Mouse (Mus musculus): Measurements from ENCODE around the gene Arhgap33. TPM values are rescaled to one million over a fixed set of nuclear protein-coding genes. Genes with fewer than 3 reads are reported as not detected.
A peak's percentile ranks its signal among the peaks of the same experiment; 100 is the strongest.

Gene Arhgap33
- polyA plus RNA-seq, 1 experiment from 2014 or later = 7.2 TPM

DNA sequence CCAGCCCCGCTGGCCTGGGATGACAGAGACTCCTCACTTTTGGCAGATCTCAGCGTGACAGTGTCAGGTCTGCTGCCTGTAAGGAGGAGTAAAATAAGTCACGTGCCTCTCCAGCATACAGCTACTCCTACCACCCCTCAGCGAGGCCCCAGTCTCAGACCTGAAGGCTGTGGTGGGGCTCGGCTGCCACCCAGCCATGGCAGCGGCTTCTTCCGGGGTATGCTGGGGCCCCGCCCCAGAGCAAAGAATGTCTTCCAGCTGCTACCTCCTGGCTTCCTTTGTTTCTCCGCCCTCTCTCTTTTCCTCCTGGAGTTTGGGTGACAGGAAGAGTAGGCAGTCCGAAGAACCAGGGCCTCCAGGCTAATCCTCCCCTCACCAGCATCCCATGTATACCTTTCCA, 8.9 kb downstream of the Arhgap33 start:
- Histone ChIP-seq H3K9ac (ENCODE audit: low read depth, low read length) (peak overlapping the region; percentile 43; the same call in 1 of the 2 replicates), H3K36me3 (ENCODE audit: control insufficient read depth, insufficient read depth, low read length) (peaks cover 21% of the 10 kb centered on the region), H3K4me1 (ENCODE audit: control insufficient read depth, insufficient read depth, low read length) (peaks cover 11% of the 10 kb centered on the region), H3K27me3 (ENCODE audit: control insufficient read depth, insufficient read depth, low read length) (0 out of 2 replicates have a peak, but pooled peaks cover 3% of the 10 kb centered on the region), H3K9me3 (replicated peaks; ENCODE audit: control insufficient read depth, low read length) (no peaks in the 10 kb centered on the region), H3K27ac (ENCODE audit: low read depth, low read length) (no peak overlapping the region), H3K4me2 (peak overlapping the region; percentile 44), H3K4me3 (ENCODE audit: low read depth, low read length) (no peak overlapping the region; the same call in 1 of the 2 replicates)
- WGBS (ENCODE audit: insufficient replicate concordance) = 16% methylated on average over 10 of the region's 10 CpGs
- ATAC-seq (replicated peaks; ENCODE audit: insufficient number of reproducible peaks, low FRiP score, low TSS enrichment) = no peak

DNA sequence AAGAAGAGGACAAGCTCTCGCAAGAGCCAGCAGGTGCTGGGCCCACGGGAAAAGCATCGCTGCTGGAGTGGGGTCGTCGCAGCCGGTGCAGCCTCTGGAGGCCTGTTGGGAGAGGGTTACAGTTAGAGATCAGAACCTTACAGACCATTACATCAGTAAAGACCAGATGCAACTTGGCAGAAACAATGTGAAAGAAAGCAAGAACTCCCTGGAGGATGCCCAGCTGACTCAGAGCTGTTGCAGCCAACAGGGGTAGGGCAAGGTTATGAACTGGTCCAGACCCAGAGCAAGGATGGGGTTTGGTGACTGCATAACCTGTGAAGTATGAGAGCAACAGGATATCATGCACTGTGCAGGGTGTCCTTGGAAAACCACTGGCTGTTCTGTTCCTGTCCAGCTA, 10.4 kb downstream of the Arhgap33 start:
- ATAC-seq (replicated peaks; ENCODE audit: insufficient number of reproducible peaks, low FRiP score, low TSS enrichment) = no peak
- Histone ChIP-seq H3K27me3 (ENCODE audit: control insufficient read depth, insufficient read depth, low read length) (0 out of 2 replicates have a peak, but pooled peaks cover 3% of the 10 kb centered on the region), H3K9me3 (replicated peaks; ENCODE audit: control insufficient read depth, low read length) (no peaks in the 10 kb centered on the region), H3K4me1 (ENCODE audit: control insufficient read depth, insufficient read depth, low read length) (peaks cover 11% of the 10 kb centered on the region), H3K9ac (ENCODE audit: low read depth, low read length) (no peak overlapping the region), H3K36me3 (ENCODE audit: control insufficient read depth, insufficient read depth, low read length) (peaks cover 18% of the 10 kb centered on the region), H3K4me2 (no peak overlapping the region), H3K4me3 (ENCODE audit: low read depth, low read length) (no peak overlapping the region), H3K27ac (ENCODE audit: low read depth, low read length) (no peak overlapping the region)
- 78% methylated on average over 6 of the region's 6 CpGs for WGBS (ENCODE audit: insufficient replicate concordance)

DNA sequence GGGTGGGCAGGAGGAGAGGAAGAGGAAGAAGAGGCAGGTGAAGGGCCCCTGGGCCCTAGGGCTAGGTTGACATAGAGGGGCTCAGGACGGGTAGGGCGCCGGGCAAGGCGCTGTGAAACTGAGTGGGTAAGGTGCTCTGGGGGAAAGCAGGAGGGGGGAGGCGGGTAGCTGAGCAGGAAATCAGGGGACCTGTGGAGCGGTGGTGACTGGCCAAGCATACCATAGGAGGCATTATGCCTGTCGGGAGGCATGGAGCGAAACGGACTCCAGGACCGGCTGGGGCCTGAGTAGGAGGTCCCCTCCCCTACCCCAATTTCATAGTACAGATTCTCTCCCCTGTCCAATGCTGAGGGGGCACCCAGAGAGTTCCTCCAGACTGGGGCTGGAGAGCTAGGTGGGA, 12.0 kb downstream of the Arhgap33 start:
- H3K4me2 ChIP-seq = no peak overlapping the region
- peaks cover 11% of the 10 kb centered on the region for H3K4me1 ChIP-seq (ENCODE audit: control insufficient read depth, insufficient read depth, low read length)
- H3K36me3 ChIP-seq (ENCODE audit: control insufficient read depth, insufficient read depth, low read length) = peaks cover 9% of the 10 kb centered on the region
- no peak overlapping the region for H3K4me3 ChIP-seq (ENCODE audit: low read depth, low read length)
- no peaks in the 10 kb centered on the region for H3K9me3 ChIP-seq (replicated peaks; ENCODE audit: control insufficient read depth, low read length)
- H3K27me3 ChIP-seq (ENCODE audit: control insufficient read depth, insufficient read depth, low read length) = 0 out of 2 replicates have a peak, but pooled peaks cover 2% of the 10 kb centered on the region
- WGBS (ENCODE audit: insufficient replicate concordance) = 75% methylated on average over 10 of the region's 10 CpGs
- ATAC-seq (replicated peaks; ENCODE audit: insufficient number of reproducible peaks, low FRiP score, low TSS enrichment) = no peak
- no peak overlapping the region for H3K27ac ChIP-seq (ENCODE audit: low read depth, low read length)
- no peak overlapping the region for H3K9ac ChIP-seq (ENCODE audit: low read depth, low read length)

DNA sequence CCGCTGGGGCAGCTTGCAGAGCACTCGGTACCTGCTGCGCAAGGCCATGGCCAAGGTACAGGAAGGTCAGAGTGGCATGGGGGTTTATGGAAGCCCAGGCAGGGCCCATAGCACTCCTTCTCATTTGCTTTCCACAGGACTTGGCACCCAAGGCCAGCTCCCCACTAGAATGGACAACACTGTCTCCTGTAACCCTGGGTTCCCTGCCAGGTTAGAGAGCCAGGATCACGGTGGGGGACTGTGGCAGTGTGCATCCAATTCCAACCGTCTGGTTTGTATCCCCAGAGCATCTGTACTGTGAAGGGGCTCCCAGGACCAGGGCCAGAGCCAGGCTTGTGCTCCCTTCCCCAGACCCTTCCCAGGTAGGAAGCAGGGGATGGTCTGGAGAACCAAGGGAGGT, 14.0 kb downstream of the Arhgap33 start:
- Histone ChIP-seq H3K27ac (ENCODE audit: low read depth, low read length) (no peak overlapping the region), H3K27me3 (ENCODE audit: control insufficient read depth, insufficient read depth, low read length) (0 out of 2 replicates have a peak, but pooled peaks cover 2% of the 10 kb centered on the region), H3K9me3 (replicated peaks; ENCODE audit: control insufficient read depth, low read length) (no peaks in the 10 kb centered on the region), H3K4me1 (ENCODE audit: control insufficient read depth, insufficient read depth, low read length) (peaks cover 2% of the 10 kb centered on the region; the same call in 1 of the 2 replicates), H3K4me3 (ENCODE audit: low read depth, low read length) (no peak overlapping the region), H3K4me2 (no peak overlapping the region), H3K36me3 (ENCODE audit: control insufficient read depth, insufficient read depth, low read length) (peaks cover 5% of the 10 kb centered on the region; the same call in 1 of the 2 replicates), H3K9ac (ENCODE audit: low read depth, low read length) (no peak overlapping the region)
- ATAC-seq (replicated peaks; ENCODE audit: insufficient number of reproducible peaks, low FRiP score, low TSS enrichment) = no peak
- WGBS (ENCODE audit: insufficient replicate concordance) = 74% methylated on average over 5 of the region's 5 CpGs

DNA sequence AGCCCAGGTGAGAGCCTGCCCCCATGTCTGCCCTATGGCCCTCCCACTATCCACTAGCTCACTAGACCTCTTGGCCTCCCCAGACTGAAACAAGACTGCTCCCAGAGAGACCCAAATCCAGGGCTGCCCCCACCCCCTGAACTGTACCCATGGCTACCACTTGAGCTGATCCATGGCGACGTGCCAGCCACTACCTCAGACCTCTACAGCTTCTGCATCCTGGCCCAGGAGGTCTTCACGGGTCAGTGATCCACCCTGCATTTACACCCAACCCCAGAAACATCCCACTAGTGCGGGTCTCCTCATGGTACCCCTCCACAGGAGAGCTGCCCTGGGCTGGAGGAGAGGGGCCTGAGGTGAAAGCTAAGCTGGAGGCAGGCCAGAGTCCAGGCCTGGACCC, 14.5 kb downstream of the Arhgap33 start:
- Histone ChIP-seq H3K9me3 (replicated peaks; ENCODE audit: control insufficient read depth, low read length) (no peaks in the 10 kb centered on the region), H3K4me1 (ENCODE audit: control insufficient read depth, insufficient read depth, low read length) (no peaks in the 10 kb centered on the region), H3K9ac (ENCODE audit: low read depth, low read length) (no peak overlapping the region), H3K4me2 (no peak overlapping the region), H3K27me3 (ENCODE audit: control insufficient read depth, insufficient read depth, low read length) (0 out of 2 replicates have a peak, but pooled peaks cover 7% of the 10 kb centered on the region), H3K4me3 (ENCODE audit: low read depth, low read length) (no peak overlapping the region), H3K36me3 (ENCODE audit: control insufficient read depth, insufficient read depth, low read length) (peaks cover 5% of the 10 kb centered on the region; the same call in 1 of the 2 replicates), H3K27ac (ENCODE audit: low read depth, low read length) (no peak overlapping the region)
- ATAC-seq (replicated peaks; ENCODE audit: insufficient number of reproducible peaks, low FRiP score, low TSS enrichment) = no peak
- 68% methylated on average over 4 of the region's 4 CpGs for WGBS (ENCODE audit: insufficient replicate concordance)

DNA sequence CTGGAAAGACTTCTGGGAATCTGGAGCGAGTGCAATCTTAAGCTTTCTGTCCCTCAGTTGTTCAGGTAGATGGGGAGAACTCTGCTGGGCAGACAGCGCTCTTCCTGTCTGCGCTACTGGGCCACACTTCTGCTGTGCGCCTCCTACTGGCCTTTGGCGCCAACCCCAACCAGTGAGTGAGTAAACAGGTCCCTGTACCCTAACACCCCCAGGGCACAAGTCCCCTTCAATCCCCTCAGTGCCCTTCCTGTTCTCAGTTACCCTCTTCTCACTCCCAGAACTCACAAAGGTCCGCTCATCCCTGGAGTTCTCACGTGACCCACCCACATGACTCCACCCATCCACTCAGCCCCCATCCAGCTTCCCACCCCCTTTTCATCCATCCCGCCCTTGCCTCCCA, 16.5 kb downstream of the Arhgap33 start:
- Histone ChIP-seq H3K27ac (ENCODE audit: low read depth, low read length) (no peak overlapping the region), H3K4me3 (ENCODE audit: low read depth, low read length) (no peak overlapping the region), H3K36me3 (ENCODE audit: control insufficient read depth, insufficient read depth, low read length) (peaks cover 1% of the 10 kb centered on the region; the same call in 1 of the 2 replicates), H3K4me2 (no peak overlapping the region), H3K27me3 (ENCODE audit: control insufficient read depth, insufficient read depth, low read length) (0 out of 2 replicates have a peak, but pooled peaks cover 7% of the 10 kb centered on the region), H3K9me3 (replicated peaks; ENCODE audit: control insufficient read depth, low read length) (no peaks in the 10 kb centered on the region), H3K9ac (ENCODE audit: low read depth, low read length) (no peak overlapping the region), H3K4me1 (ENCODE audit: control insufficient read depth, insufficient read depth, low read length) (no peaks in the 10 kb centered on the region)
- ATAC-seq (replicated peaks; ENCODE audit: insufficient number of reproducible peaks, low FRiP score, low TSS enrichment) = no peak
- 32% methylated on average over 8 of the region's 8 CpGs for WGBS (ENCODE audit: insufficient replicate concordance)

DNA sequence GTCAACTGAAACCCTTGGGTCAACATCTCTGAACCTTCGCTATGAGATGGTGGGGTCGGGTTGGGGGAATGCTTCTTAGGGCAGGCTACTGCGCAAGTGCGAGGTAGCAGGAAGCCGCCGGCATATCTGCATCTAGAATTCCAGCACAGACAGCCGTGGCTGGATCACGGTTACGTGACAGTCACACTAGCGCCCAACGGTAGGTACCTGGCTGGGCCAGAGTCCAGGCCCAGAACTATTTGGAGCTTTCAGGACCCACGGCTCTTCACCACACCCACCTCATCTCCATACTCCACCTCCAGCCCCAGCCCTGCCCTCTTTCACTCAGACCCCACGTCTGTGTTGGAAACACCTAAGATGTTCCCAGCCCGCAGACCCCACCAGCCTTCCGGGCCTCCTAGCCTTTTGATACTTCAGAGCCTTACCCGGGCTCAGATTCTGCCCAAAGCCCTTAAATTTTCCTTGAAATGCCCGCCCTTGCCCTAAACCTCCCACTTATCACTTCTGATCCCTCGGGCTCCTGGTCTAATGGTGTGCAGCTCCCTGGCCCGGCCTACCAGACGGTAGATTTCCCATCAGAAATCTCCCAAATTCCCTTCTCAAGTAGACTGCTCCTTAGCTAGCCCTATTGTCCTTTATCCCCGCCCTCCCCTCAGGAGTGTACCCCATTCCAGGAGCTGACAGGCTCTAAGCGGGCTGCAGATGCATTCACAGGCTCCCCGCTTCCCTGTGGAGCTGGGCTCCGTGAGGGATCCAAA, 19.7 kb downstream of the Arhgap33 start:
- Histone ChIP-seq H3K27me3 (ENCODE audit: control insufficient read depth, insufficient read depth, low read length) (0 out of 2 replicates have a peak, but pooled peaks cover 7% of the 10 kb centered on the region), H3K4me2 (0 out of 2 replicates have a peak overlapping the region, but pooled peaks have one; percentile 20), H3K36me3 (ENCODE audit: control insufficient read depth, insufficient read depth, low read length) (no peaks in the 10 kb centered on the region), H3K9me3 (replicated peaks; ENCODE audit: control insufficient read depth, low read length) (no peaks in the 10 kb centered on the region), H3K4me3 (ENCODE audit: low read depth, low read length) (no peak overlapping the region), H3K9ac (ENCODE audit: low read depth, low read length) (no peak overlapping the region), H3K27ac (ENCODE audit: low read depth, low read length) (no peak overlapping the region), H3K4me1 (ENCODE audit: control insufficient read depth, insufficient read depth, low read length) (no peaks in the 10 kb centered on the region)
- WGBS (ENCODE audit: insufficient replicate concordance) = 45% methylated on average over 24 of the region's 24 CpGs
- no peak for ATAC-seq (replicated peaks; ENCODE audit: insufficient number of reproducible peaks, low FRiP score, low TSS enrichment)

DNA sequence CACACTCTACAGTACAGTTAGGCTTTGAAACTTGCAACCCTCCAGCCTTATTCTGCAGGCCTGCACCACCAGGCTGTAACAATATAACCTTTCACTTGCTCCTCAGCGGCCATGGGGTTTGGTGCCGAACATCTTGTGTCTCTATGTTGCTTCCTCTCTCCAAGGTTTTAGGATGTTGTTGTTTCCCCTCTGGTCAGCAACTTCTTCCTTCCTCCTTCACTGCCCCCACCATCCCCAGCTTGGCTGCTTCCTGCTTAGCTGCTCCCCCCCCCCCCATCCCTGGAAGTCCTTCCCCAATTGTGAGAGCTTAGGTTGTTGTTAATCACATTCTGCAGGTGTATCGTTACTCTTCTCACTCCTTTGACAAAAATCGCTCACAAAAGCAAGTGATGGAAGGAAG, 26.8 kb downstream of the Arhgap33 start:
- no peak for ATAC-seq (replicated peaks; ENCODE audit: insufficient number of reproducible peaks, low FRiP score, low TSS enrichment)
- no peak overlapping the region for H3K27ac ChIP-seq (ENCODE audit: low read depth, low read length)
- no peak overlapping the region for H3K9ac ChIP-seq (ENCODE audit: low read depth, low read length)
- H3K4me3 ChIP-seq (ENCODE audit: low read depth, low read length) = no peak overlapping the region
- H3K9me3 ChIP-seq (replicated peaks; ENCODE audit: control insufficient read depth, low read length) = no peaks in the 10 kb centered on the region
- WGBS (ENCODE audit: insufficient replicate concordance) = 55% methylated on average over 4 of the region's 4 CpGs
- no peaks in the 10 kb centered on the region for H3K4me1 ChIP-seq (ENCODE audit: control insufficient read depth, insufficient read depth, low read length)
- H3K27me3 ChIP-seq (ENCODE audit: control insufficient read depth, insufficient read depth, low read length) = peaks cover 4% of the 10 kb centered on the region; the same call in 1 of the 2 replicates
- no peak overlapping the region for H3K4me2 ChIP-seq
- no peaks in the 10 kb centered on the region for H3K36me3 ChIP-seq (ENCODE audit: control insufficient read depth, insufficient read depth, low read length)
